8 mouse cellular contexts compared by ENCODE assay signal in genomic region chr17:15723866-15724475, GRCm38 (mm10). TPM values are rescaled to one million over a fixed set of nuclear protein-coding genes. Genes with fewer than 3 reads are reported as not detected.
DNase-seq lines count a peak whose midpoint lies in the region; ATAC-seq and TF ChIP-seq lines count a peak whose summit lies in the region.
"Not testable (repeated sequence)": the region's sequence is repeated elsewhere in the genome, so short reads cannot be mapped to it uniquely, and the experiment has no call there.

No protein-coding gene starts in this region.

- TF ChIP-seq EP300 in heart, adult 2 months (IDR thresholded peaks at IDR 0.05; ENCODE audit: insufficient read depth, low read depth, low read length) = not testable (repeated sequence)

- not testable (repeated sequence) for TF ChIP-seq CTCF in brain, embryonic 14.5 days (IDR thresholded peaks at IDR 0.05; ENCODE audit: borderline replicate concordance, extremely low read depth, insufficient read depth, insufficient read length)
- TF ChIP-seq CTCF in heart, adult 2 months (IDR thresholded peaks at IDR 0.05) = peak; percentile 69
- TF ChIP-seq CTCF in lung, embryonic 14.5 days (IDR thresholded peaks at IDR 0.05; ENCODE audit: low read depth) = peak; percentile 45

- not testable (repeated sequence) for H3K4me2 ChIP-seq in lung, embryonic 14.5 days

- not testable (repeated sequence) for ATAC-seq in lung, embryonic 14.5 days (ENCODE audit: insufficient read depth)

- peak; percentile 27 for DNase-seq in ES-E14 (ENCODE audit: low read depth, low spot score)
- peak; percentile 55 for DNase-seq in brain, embryonic 14.5 days (ENCODE audit: low read depth)
- peak; percentile 57 for DNase-seq in embryo, embryonic 10.5 days (ENCODE audit: low spot score)
- not testable (repeated sequence) for DNase-seq in heart, adult 2 months
- DNase-seq in kidney, adult 9 months = peak; percentile 57
- peak; percentile 82 for DNase-seq in lung, embryonic 14.5 days
- peak; percentile 22 for DNase-seq in ovary, postnatal 14 days (ENCODE audit: low spot score)
- DNase-seq in thymus, postnatal 4 days = peak; percentile 30

- not testable (repeated sequence) for H3K4me1 ChIP-seq in ES-E14 (ENCODE audit: control insufficient read depth in 2 of 2, insufficient read depth in 2 of 2, low read length in 2 of 2, poor library complexity in 1 of 2); heart, adult 2 months (ENCODE audit: control insufficient read depth, insufficient read depth, low read length); lung, embryonic 14.5 days (ENCODE audit: insufficient read depth)

- intact Hi-C loops in heart, adult 2 months (cut with DNase I) = loop anchor here (1.0 kb wide), 1 partner anchor 101 kb away; no protein-coding TSS in a partner anchor

- H3K27ac ChIP-seq in ES-E14 (ENCODE audit: insufficient read depth, low read depth, low read length, poor library complexity, severe bottlenecking); heart, adult 2 months; lung, embryonic 14.5 days (ENCODE audit: low read depth): not testable (repeated sequence)

- WGBS in heart, adult 2 months = 74% methylated on average over 5 of the region's 5 CpGs
- 92% methylated on average over 2 of the region's 5 CpGs for WGBS in lung, embryonic 14.5 days

- TF ChIP-seq POLR2A in brain, embryonic 14.5 days (IDR thresholded peaks at IDR 0.05; ENCODE audit: borderline replicate concordance, extremely low read depth, insufficient read depth, insufficient read length, poor library complexity, severe bottlenecking); heart, adult 2 months (IDR thresholded peaks at IDR 0.05; ENCODE audit: insufficient read depth, low read depth, low read length): not testable (repeated sequence)

- in situ Hi-C loops in ES-E14 (cut with MboI; ENCODE audit: low sequenced_read_pairs in 2 of 2, unreplicated experiment in 2 of 2) = not testable (repeated sequence)

- not testable (repeated sequence) for H3K4me3 ChIP-seq in ES-E14 (ENCODE audit: insufficient read depth in 1 of 2, low read depth in 1 of 2, low read length in 2 of 2, poor library complexity in 1 of 2, severe bottlenecking in 1 of 2); heart, adult 2 months; lung, embryonic 14.5 days (ENCODE audit: low read depth, low read length)

- peaks cover 25% of the 10 kb centered on the region for H3K36me3 ChIP-seq in ES-E14 (ENCODE audit: control insufficient read depth, insufficient read depth, low read length, poor library complexity, severe bottlenecking)
- H3K36me3 ChIP-seq in heart, adult 2 months (ENCODE audit: control insufficient read depth, insufficient read depth, low read length) = not testable (repeated sequence)
- peaks cover 39% of the 10 kb centered on the region for H3K36me3 ChIP-seq in lung, embryonic 14.5 days (ENCODE audit: insufficient read depth)

- H3K9me3 ChIP-seq in ES-E14 (ENCODE audit: control insufficient read depth, insufficient read depth, low read depth, low read length); lung, embryonic 14.5 days (ENCODE audit: low read depth, low read length): not testable (repeated sequence)

- H3K27me3 ChIP-seq in heart, adult 2 months (ENCODE audit: control insufficient read depth, insufficient read depth, low read length); lung, embryonic 14.5 days (ENCODE audit: insufficient read depth, low read length): not testable (repeated sequence)

- H3K79me2 ChIP-seq in heart, adult 2 months (replicated peaks; ENCODE audit: control insufficient read depth, insufficient read depth, low read length) = not testable (repeated sequence)

- not testable (repeated sequence) for H3K9ac ChIP-seq in ES-E14 (ENCODE audit: insufficient read depth, low read depth, low read length, poor library complexity, severe bottlenecking); heart, adult 2 months (ENCODE audit: low read depth, low read length); lung, embryonic 14.5 days

RNA-seq across cellular contexts. Expression of gene Chd1, which starts 19.2 kb away (rescaled TPM):
- 34.8 and 39.8 TPM in 2 replicates for total RNA-seq in ES-E14 (2012; rRNA removed)
- polyA plus RNA-seq in brain, embryonic 14.5 days (2012; rRNA removed) = 6.5 and 10.4 TPM in 2 replicates
- total RNA-seq in heart, adult 2 months (2021) = 10 to 100 TPM; 19.9 to 20.7 TPM
- polyA plus RNA-seq in heart, adult 2 months (2012; rRNA removed) = 1.6 and 2.9 TPM in 2 replicates
- polyA plus RNA-seq in lung, embryonic 14.5 days (2014; fragmentation: Nextera tagmentation; extraction: Ambion mirVana) = 40.7 and 42.2 TPM in 2 replicates
